Mouse (Mus musculus) heart, postnatal 25 days (tissue): Measurements from ENCODE around the gene Map3k13. TPM values are rescaled to one million over a fixed set of nuclear protein-coding genes. Genes with fewer than 3 reads are reported as not detected.

Experiments used
- DNase-seq: peaks from one replicate; pipeline ENCODE4 v3.0.0; 2022; ENCODE audit warnings: low spot score
- intact Hi-C: fragments of 180-260 bp; cut with DNase I; formaldehyde crosslinking; loops from one replicate; pipeline ENCODE4 v1.15.1; 2025
- total RNA-seq, 2 experiments: library from RNA; stranded (reverse); gene quantifications; 2 replicates each; pipeline ENCODE4 v1.2.3; 2021

The Map3k13 gene
- total RNA-seq, 2 experiments from 2014 or later: 0.81 to 0.89 TPM

DNA sequence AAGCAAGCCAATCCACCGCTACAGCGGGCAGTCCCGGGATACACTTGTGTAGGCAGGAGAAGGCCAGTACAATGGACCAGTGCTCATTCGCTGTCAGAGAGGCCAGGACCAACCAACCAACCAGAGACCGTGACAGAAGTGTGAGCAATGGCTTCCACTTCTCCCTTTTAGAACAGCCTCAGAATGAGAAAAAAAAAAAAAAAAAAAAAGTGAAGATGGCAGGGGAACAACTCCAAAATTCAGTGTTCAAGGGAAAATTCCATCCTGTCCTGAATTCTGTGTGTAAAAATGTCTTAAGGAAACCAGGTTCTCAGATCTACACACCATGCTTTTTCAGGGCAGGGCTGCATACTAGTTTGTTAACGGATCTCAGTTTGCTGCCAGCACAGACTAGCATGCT, 43.5 kb downstream of the Map3k13 start:
- no peak for DNase-seq
- intact Hi-C loops: loop anchor here (5.0 to 10.0 kb wide), 3 partner anchors 185 to 457 kb away; no protein-coding TSS in a partner anchor

DNA sequence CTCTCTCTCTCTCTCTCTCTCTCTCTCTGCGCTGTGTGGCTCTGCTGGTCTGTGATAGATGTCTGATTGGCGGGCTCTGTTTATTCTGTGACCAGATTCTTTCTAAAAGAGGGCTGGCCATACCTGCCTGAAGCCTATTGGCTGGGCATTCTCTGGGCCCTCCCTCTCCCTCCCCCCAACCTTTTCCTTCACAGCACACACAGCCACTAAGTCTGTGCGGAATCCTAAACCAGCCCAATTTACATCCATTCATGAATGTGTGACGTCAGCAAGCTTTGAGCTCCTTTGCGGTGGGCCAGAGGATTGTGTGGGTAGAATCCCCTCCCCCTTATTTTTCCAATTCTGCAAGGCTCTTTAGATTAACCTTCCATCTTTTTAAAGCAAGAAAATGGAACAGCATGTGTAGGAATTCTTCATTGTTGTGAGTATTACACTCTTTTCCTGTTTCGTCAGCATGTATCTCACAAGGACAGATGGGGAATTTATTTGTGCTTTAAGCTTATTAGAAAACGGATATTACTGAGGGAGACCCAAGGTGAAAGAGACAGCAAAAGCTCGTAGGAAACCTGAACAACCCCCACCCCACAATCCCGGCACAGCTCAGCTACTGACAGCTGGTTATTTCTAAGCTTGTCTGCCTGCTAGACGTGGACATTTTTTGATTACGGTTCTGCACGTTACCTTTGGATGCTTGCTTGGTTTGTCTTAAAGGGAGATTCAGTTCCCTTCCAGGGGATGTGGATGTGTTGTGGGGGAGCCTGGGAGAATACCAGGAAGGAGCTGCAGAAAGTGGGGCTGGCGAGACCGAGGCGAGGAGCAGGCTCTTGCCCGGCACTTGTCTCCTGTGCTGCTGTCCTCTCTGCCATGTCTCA, 51.9 kb downstream of the Map3k13 start:
- no peak for DNase-seq
- intact Hi-C loops: loop anchor here (10.0 kb wide), 1 partner anchor 159 kb away; the partner anchor contains the start of gene Senp2

DNA sequence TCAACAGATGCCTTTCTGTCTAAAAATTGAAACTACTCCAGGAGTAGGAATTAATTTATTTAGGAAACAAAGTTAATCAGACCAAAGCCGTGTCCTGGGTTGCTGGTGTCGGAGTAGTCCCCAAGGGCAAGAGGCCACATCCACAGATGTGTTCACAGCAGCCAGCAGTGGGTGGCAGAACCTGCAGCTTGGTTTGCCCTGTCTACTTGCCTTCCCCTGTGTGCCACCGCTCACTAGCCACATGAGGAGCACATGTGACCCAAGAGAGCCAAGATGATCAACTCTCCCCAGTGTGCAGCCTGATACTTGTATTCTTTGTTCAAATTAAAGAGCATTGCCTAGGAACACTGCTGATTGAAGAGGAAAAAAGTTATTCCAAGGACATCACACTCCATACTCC, 54.3 kb downstream of the Map3k13 start:
- DNase-seq: no peak
- intact Hi-C loops: loop anchor here (10.0 kb wide), 1 partner anchor 156 kb away; the partner anchor contains the start of gene Senp2

GRCm38 (mm10) chr16:21848847-21849246, 54.7 kb downstream of the Map3k13 start:
- no peak for DNase-seq
- intact Hi-C loops: loop anchor here (10.0 kb wide), 1 partner anchor 156 kb away; the partner anchor contains the start of gene Senp2

GRCm38 (mm10) chr16:21852374-21852773, 58.2 kb downstream of the Map3k13 start:
- DNase-seq: no peak
- intact Hi-C loops: no loop called here

DNA sequence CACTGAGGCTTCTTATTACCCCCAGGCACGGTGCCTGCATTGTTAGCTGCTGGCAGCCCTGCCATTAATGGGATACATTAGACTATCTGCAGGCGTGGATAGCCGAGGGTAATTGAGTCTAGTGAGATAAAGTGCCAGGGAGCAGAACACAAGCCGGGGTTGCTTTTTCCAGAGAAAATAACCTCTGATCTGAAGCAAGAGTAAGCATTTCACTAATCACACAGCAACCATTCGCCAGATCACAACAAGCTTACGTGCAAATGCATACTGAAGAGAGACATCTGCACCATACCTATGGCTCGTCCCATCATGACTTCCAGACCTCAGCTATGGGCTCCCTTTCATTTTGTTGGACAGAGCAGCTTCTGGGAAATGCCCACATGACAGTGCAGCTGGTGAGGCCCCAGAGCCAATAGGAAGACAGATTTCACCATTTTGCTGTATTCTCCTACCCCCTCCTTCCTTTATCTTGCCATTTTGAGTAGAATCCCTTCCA, 59.3 kb downstream of the Map3k13 start:
- no peak for DNase-seq
- intact Hi-C loops: no loop called here

DNA sequence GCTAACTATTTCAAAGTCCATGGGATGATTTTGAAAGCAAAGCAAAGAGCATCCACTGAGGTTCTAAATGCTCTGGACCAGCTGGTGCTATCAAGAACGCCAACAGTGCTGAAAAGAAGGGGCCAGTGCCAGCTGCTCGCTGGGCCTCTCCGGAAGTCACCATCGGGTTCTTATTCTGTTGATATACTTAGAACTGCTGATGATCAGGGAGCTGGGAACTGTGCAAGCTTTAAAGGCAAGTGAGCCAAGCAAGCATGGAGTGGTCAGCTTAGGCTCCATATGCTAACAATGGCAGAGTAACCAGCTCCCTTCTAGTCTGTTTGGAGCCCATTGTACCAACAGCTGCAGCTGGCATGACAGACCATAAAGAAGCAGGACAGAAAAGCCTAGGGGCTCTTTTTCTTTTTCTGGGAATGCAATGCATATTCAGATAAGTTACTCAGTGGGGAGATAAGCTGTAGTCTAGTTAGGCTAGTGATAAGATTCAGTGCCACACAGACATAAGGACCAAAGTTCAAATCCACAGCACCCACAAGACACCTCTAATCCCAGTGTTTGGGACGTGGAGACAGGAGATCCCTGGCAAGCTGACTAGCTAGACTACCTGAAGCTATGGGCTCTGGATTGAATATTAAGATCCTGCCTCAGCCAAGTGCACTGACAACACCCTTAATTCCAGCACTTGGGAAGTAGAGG, 60.6 kb downstream of the Map3k13 start:
- intact Hi-C loops: no loop called here
- no peak for DNase-seq

- intact Hi-C loops: no loop called here
- no peak for DNase-seq
Observed at GRCm38 (mm10) chr16:21856134-21856533, 62.0 kb downstream of the Map3k13 start.

DNA sequence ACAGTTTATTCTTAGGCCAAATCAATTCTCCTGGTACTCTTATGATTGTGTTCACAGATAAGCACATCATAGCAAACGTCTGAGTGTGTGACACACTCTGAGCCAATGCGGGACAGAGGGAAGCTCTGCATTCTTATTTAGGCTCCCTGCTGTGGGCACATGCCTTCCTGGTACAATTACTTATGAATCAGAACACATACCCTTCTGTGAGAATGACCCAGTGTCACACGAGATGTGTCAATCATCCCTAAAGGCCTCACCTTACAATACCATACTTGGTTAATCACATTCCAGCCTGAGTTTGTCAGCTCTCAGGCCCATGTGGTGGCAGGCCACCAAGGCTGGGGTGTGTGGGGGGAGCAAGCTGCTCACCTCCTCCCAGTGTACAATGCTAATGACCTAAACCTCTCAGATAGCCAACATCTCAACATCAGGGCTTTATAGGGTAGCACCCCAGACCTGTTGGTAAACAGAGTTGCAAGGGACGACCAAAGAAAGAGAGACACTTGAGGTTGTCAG, 63.0 kb downstream of the Map3k13 start:
- intact Hi-C loops: no loop called here

DNA sequence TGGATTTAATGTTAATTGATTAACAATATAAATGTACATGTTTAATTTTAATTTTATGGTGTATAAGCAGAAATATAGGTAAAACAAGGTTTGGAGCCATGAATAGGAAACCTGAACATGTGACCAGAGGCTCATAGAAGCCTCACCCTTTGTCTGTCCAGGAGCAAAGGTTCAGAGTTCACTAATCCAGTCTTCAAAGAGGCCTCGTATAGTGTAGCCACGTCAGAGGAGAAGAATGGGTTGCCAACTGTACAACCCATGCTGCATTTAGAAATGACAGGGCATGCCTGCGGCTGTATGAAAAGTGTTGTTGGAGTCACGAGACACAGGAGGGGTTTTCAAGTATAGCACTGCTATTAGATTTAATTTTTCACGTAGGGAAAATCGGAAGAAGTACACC, 64.0 kb downstream of the Map3k13 start:
- intact Hi-C loops: no loop called here
- no peak for DNase-seq

More for the DNA sequence above, 63.0 kb downstream of the Map3k13 start:
- no peak for DNase-seq

DNA sequence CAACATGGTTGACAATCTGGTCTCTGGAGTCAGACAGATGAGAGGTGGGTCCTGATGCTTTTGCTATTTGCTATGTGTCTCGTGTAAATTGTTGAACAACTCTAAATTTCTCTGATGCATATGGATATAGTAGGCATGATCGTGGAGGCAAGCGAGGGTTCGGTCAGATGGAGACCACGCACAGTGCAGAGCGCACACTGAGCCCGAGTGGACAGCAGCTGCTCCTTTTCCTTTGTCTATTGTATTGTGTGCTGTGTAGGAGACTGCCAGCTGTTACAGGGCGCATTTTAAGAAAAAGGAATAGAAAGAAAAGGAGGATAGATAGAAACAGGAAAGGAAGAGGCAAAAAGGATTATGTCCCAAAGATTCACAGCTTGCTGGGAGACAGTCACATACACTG, 64.7 kb downstream of the Map3k13 start:
- no peak for DNase-seq
- intact Hi-C loops: no loop called here

DNA sequence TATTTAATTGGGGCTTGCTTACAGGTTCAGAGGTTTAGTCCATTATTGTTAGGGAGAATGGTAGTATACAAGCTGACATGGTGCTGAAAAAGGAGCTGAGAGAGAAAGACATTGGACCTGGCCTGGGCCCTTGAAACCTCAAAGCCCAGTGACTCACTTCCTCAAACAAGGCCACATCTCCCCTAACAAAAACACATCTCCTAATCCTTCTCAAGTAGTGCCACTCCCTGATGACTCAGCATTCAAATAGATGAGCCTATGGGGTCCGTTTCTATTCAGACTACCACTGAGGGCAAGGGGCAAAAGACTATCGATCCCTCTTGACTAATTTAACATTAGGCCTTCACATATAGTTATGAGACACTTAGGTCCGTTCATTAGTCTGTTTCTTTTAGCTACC, 68.3 kb downstream of the Map3k13 start:
- intact Hi-C loops: no loop called here
- DNase-seq: no peak

DNA sequence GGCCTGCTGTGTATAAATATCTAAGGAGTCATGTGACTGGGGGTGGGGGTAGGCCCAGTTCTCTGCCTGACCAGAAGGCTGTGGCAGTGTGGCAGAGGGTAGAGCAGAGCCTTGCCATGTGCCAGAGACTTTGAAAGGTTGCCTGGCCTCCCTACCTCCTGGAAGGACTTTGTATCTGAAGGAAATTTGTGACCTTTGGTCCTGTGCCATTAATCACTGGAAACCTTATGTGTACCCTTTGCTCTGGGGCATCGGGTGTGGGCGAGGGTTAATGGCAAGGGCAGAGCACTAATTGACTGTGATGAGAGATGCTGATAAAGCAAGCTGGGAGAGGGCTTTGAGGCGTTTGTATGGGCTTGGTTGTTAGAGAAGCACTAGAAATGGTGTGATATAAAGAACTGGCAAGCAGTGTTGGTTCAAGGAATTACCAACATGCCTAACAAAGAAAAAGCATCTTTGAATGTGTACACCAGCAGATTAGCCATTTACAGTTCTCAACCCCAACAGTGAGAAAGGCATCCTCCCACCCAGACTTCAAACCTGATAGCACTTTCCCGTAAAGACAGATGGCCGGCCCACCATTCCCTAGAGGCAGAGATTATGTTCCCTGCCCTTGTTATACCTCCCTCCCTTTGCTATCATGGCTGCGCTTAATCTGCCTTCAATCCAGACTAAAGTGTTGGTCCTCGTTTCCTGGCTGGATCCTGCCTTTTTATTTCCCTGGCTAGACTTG, 71.3 kb downstream of the Map3k13 start:
- no peak for DNase-seq
- intact Hi-C loops: no loop called here

DNA sequence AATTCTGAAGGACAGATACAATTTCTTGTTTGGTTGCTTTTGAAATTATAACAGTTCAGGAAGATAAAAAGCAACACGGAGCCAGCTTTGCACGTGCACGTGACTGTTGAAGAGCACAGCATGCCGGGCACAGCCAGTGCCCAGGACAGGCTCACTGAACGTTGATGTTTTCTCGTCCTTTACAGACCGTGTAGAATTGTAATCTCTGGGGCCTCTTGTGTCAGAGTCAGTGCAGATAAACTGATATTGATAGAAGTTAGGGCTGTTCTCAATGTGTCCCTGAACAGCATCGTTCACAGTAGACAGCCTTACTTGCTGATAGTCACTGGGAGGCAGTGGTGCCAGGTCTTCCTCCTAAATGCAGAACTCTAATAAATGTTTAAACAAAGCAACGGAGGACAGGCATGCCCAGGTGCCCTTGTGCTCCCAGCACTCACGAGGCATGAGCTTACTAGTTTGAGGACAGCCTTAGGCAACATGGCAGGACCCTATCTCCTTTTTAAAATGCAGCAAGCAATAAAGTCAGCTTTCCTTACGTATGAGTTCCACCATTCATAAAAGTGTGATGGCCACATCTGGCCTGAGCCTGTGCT, 71.9 kb downstream of the Map3k13 start:
- intact Hi-C loops: no loop called here
- DNase-seq: no peak

DNA sequence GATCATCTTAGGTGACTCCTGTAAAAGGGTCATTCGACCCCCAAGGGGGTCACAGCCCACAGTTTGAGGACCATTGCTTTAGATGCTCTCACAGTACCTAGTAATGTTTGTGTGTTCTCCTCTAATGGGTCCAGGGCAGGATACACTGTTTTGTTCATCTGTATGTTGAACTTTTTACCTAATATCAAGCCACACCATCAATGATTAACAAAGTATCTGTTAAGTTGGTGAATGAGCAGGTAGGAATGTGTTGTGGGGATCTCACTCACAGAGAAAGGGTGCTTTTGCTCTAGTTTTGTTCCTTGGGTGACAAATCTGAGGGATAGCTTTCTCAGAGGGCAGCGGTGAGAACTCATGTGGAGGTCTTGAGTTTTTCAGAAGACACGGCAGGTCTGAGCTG, 73.6 kb downstream of the Map3k13 start:
- intact Hi-C loops: no loop called here
- DNase-seq: no peak

- no peak for DNase-seq
- intact Hi-C loops: no loop called here
Observed at GRCm38 (mm10) chr16:21868651-21869050, 74.5 kb downstream of the Map3k13 start.

DNA sequence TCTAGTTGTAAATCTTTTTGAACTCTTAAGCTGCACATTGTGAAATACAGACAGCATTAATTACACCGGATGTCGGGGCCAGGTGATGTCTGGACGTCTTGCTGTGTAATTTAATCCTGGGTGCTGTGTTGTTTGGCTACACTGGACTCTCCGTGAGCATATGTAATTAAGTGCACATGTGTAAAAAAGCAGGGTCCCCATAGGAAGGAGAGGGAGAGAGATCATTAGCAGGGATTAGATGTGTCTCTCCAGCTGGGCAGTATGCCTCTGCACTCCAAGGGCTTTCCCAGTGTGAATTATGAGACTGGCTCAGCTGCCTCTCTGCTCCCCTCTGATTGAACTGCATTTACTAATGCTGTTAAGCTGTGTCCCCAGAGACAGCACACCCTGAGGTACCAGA, 75.7 kb downstream of the Map3k13 start:
- intact Hi-C loops: no loop called here
- DNase-seq: no peak

- intact Hi-C loops: no loop called here
- DNase-seq: no peak
Observed at GRCm38 (mm10) chr16:21877735-21878134, 83.6 kb downstream of the Map3k13 start.

DNA sequence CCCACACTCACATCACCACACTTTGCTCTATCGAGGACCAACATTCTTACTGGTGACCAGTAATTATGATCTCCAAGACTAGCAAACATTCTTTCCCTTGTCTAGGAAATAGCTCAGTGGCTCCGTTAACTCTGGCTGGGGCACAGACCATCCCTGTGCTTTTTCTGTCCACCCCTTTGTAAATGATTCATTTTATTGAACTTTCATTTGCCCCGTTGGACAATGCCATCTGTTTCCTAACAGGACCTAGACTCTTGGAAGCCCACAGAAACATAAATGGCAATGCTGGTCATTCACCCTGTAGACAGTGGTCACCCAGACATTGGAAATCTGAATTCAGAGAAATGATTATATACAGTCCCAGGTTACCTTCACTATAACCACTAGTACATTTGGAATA, 84.7 kb downstream of the Map3k13 start:
- no peak for DNase-seq
- intact Hi-C loops: no loop called here

DNA sequence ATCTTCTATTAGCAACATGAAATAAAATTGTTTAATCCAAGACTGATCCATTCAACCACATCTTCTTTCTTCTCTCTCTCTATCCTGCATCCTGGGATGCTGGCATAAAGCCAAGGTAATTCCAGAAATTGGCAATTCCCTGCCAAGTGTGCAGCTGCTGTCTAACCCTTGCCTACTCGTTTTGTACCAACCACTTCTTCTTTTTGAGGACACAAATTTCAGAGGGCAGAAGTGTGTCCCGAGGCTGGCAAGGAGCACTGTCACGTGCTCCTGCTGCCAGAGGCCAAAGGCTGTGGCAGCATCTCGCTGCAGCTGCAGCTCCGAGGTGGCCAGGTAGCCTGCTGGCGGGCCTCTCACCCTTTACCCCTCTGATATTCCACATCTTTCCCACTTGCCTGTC, 87.0 kb downstream of the Map3k13 start:
- DNase-seq: no peak
- intact Hi-C loops: no loop called here
